Comparison of ENCODE assay signal across 8 mouse cellular contexts in genomic region chr1:131278606-131279455, GRCm38 (mm10). TPM values are rescaled to one million over a fixed set of nuclear protein-coding genes. Genes with fewer than 3 reads are reported as not detected.
A peak's percentile ranks its signal among the peaks of the same experiment; 100 is the strongest.
DNase-seq lines count a peak whose midpoint lies in the region; ATAC-seq lines count a peak whose summit lies in the region.

No protein-coding gene starts in this region.

- ATAC-seq in heart, embryonic 13.5 days (ENCODE audit: extremely low read depth, insufficient number of reproducible peaks, low FRiP score, low TSS enrichment) = no peak
- ATAC-seq in liver, embryonic 16.5 days (ENCODE audit: low read depth) = no peak

- H3K4me3 ChIP-seq in heart, embryonic 10.5 days = peak overlapping the region; percentile 41
- H3K4me3 ChIP-seq in heart, embryonic 13.5 days = peak overlapping the region; percentile 53
- peak overlapping the region; percentile 46 for H3K4me3 ChIP-seq in liver, embryonic 16.5 days (ENCODE audit: low read depth, low read length)

- peaks cover 56% of the 10 kb centered on the region for H3K4me1 ChIP-seq in heart, embryonic 10.5 days
- peaks cover 45% of the 10 kb centered on the region for H3K4me1 ChIP-seq in heart, embryonic 13.5 days
- peaks cover 13% of the 10 kb centered on the region for H3K4me1 ChIP-seq in liver, embryonic 16.5 days (ENCODE audit: control insufficient read depth, low read depth, low read length)

- WGBS in heart, embryonic 10.5 days = 36% methylated on average over 8 of the region's 8 CpGs
- 27% methylated on average over 8 of the region's 8 CpGs for WGBS in heart, embryonic 13.5 days
- 28% methylated on average over 8 of the region's 8 CpGs for WGBS in liver, embryonic 16.5 days (ENCODE audit: insufficient replicate concordance)

- H3K36me3 ChIP-seq in heart, embryonic 10.5 days = no peaks in the 10 kb centered on the region
- no peaks in the 10 kb centered on the region for H3K36me3 ChIP-seq in heart, embryonic 13.5 days
- H3K36me3 ChIP-seq in liver, embryonic 16.5 days (ENCODE audit: control insufficient read depth, insufficient read depth) = no peaks in the 10 kb centered on the region

- peak overlapping the region; percentile 71 for H3K4me2 ChIP-seq in heart, embryonic 13.5 days
- H3K4me2 ChIP-seq in liver, embryonic 16.5 days (ENCODE audit: low read depth, low read length) = peak overlapping the region; percentile 39

- no peak for DNase-seq in heart, embryonic 10.5 days (ENCODE audit: low spot score)
- DNase-seq in heart, adult 9 months (ENCODE audit: low spot score in 2 of 2) = no peak
- peak; percentile 67 for DNase-seq in CD4-positive helper T cell, adult 2 months (ENCODE audit: low read depth, low spot score)
- DNase-seq in frontal cortex, postnatal 36 days (ENCODE audit: low spot score in 2 of 2) = no peak
- DNase-seq in layer of hippocampus, adult 9-10 months (ENCODE audit: low spot score) = no peak
- no peak for DNase-seq in gastrocnemius, adult 8-10 months (ENCODE audit: low spot score in 2 of 2)

- H3K9me3 ChIP-seq in heart, embryonic 10.5 days = no peaks in the 10 kb centered on the region
- no peaks in the 10 kb centered on the region for H3K9me3 ChIP-seq in heart, embryonic 13.5 days
- no peaks in the 10 kb centered on the region for H3K9me3 ChIP-seq in liver, embryonic 16.5 days (replicated peaks; ENCODE audit: control insufficient read depth, low read length)

- peaks cover 3% of the 10 kb centered on the region; the same call in 1 of the 2 replicates for H3K27me3 ChIP-seq in heart, embryonic 10.5 days (ENCODE audit: insufficient read depth, poor library complexity, severe bottlenecking)
- 0 out of 2 replicates have a peak, but pooled peaks cover 7% of the 10 kb centered on the region for H3K27me3 ChIP-seq in heart, embryonic 13.5 days (replicated peaks)
- no peaks in the 10 kb centered on the region for H3K27me3 ChIP-seq in liver, embryonic 16.5 days (ENCODE audit: control insufficient read depth, insufficient read depth, low read depth, low read length)

- H3K27ac ChIP-seq in heart, embryonic 10.5 days = peak overlapping the region; percentile 79
- H3K27ac ChIP-seq in heart, embryonic 13.5 days (replicated peaks) = peak overlapping the region; percentile 61
- peak overlapping the region; percentile 17; the same call in 1 of the 2 replicates for H3K27ac ChIP-seq in liver, embryonic 16.5 days (ENCODE audit: low read length)

- peak overlapping the region; percentile 76 for H3K9ac ChIP-seq in heart, embryonic 13.5 days
- H3K9ac ChIP-seq in liver, embryonic 16.5 days (ENCODE audit: low read depth, low read length) = peak overlapping the region; percentile 16; the same call in 1 of the 2 replicates

RNA-seq across cellular contexts. Expression of gene Ikbke, which starts 0.6 kb away (rescaled TPM):
- polyA plus RNA-seq in heart, embryonic 10.5 days (2016; fragmentation: Nextera tagmentation; extraction: Ambion mirVana) = 1.8 and 2.3 TPM in 2 replicates
- 2.4 and 2.8 TPM in 2 replicates for polyA plus RNA-seq in heart, embryonic 13.5 days (2015; fragmentation: Nextera tagmentation; extraction: Ambion mirVana)
- polyA plus RNA-seq in liver, embryonic 16.5 days (2015; fragmentation: Nextera tagmentation; extraction: Ambion mirVana) = 9.2 and 10.2 TPM in 2 replicates
- 1 to 10 TPM in 1 of 4 experiments, under 1 TPM in 2, not detected in 1; 0.41 to 1.4 (median 0.70) TPM for total RNA-seq in gastrocnemius, adult 8-10 months (2022)

RNA-seq across cellular contexts. Expression of gene Rassf5, which starts 33.8 kb away (rescaled TPM):
- polyA plus RNA-seq in heart, embryonic 10.5 days (2016; fragmentation: Nextera tagmentation; extraction: Ambion mirVana) = 44.4 and 64.0 TPM in 2 replicates
- 14.9 and 18.2 TPM in 2 replicates for polyA plus RNA-seq in heart, embryonic 13.5 days (2015; fragmentation: Nextera tagmentation; extraction: Ambion mirVana)
- 6.3 and 6.8 TPM in 2 replicates for polyA plus RNA-seq in liver, embryonic 16.5 days (2015; fragmentation: Nextera tagmentation; extraction: Ambion mirVana)
- 1 to 10 TPM in 1 of 4 experiments, under 1 TPM in 2, not detected in 1; 0.35 to 1.1 (median 0.39) TPM for total RNA-seq in gastrocnemius, adult 8-10 months (2022)

Comparison
In these comparisons a context has a peak if more than half of its experiments do, and no peak if none do; other contexts are left out.
1. H3K27ac ChIP-seq: peak in every context shown above with its lines; median percentile 79 in heart, embryonic 10.5 days; 61 in heart, embryonic 13.5 days; 17 in liver, embryonic 16.5 days.